Mouse (Mus musculus): Measurements from ENCODE around the gene Ttll7.

DNA sequence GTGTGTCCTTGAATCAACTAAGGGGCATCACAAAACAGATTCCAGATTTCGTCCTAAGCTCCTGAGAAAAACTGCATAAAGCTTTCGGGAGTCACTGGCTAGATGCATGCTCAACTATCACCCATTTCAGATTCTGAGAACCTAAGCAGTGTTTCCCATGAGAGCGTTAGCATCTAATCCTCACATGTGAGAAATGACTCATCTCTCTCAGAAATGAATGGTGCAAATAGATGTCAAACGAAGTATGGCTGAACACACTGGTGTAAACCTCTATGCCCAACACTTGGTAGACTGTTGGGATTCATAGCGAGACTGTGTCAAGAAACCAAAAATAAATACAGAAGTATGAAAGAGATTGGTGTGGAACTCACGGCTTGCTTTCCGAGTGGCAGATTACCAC, 2.8 kb upstream of the Ttll7 start:
- no peak for TF ChIP-seq CTCF (IDR thresholded peaks at IDR 0.05; ENCODE audit: borderline replicate concordance, control insufficient read depth, extremely low read depth, insufficient read depth, low read length, poor library complexity)
- no peak for TF ChIP-seq POLR2A (IDR thresholded peaks at IDR 0.05; ENCODE audit: control insufficient read depth, extremely low read depth, insufficient read depth, low read length, poor library complexity)

All from thymus, adult 2 months (tissue).